Mouse (Mus musculus): ENCODE measurements around the gene Med7. TPM values are rescaled to one million over a fixed set of nuclear protein-coding genes. Genes with fewer than 3 reads are reported as not detected.

The Med7 gene
- 48.3 and 68.5 TPM in 2 replicates for polyA plus RNA-seq (2015; fragmentation: Nextera tagmentation; extraction: Ambion mirVana)

GRCm38 (mm10) chr11:46436760-46437458 lies at the start of gene Med7:
Med7 (plus strand) TSS chr11:46436925.

GRCm38 (mm10) chr11:46389336-46390117 lies 47.2 kb upstream of the Med7 start, which contains the start of gene Itk:
Itk (minus strand) TSS chr11:46389515.

GRCm38 (mm10) chr11:46396167-46396859 lies 40.4 kb upstream of the Med7 start, which contains the start of gene Fam71b:
Fam71b (plus strand) TSS chr11:46396559.

GRCm38 (mm10) chr11:46454453-46455045 lies 17.8 kb downstream of the Med7 start, which contains the start of gene Havcr2:
Havcr2 (plus strand) TSS chr11:46454935.

Other genes starting within 250 kb of the Med7 start
- 0.07 and 0.08 TPM in 2 replicates for gene Fndc9, start 201.4 kb upstream of the Med7 start, polyA plus RNA-seq (2015; fragmentation: Nextera tagmentation; extraction: Ambion mirVana)
- gene Cyfip2, start 124.1 kb upstream of the Med7 start, polyA plus RNA-seq (2015; fragmentation: Nextera tagmentation; extraction: Ambion mirVana): 14.6 and 16.8 TPM in 2 replicates
- 0.19 TPM in 1 of 2 replicates, not detected in the other for gene Itk, start 47.4 kb upstream of the Med7 start, polyA plus RNA-seq (2015; fragmentation: Nextera tagmentation; extraction: Ambion mirVana)
- gene Fam71b, start 40.4 kb upstream of the Med7 start, polyA plus RNA-seq (2015; fragmentation: Nextera tagmentation; extraction: Ambion mirVana): not detected in 2 replicates
- 0.39 and 0.40 TPM in 2 replicates for gene Havcr2, start 18.0 kb downstream of the Med7 start, polyA plus RNA-seq (2015; fragmentation: Nextera tagmentation; extraction: Ambion mirVana)
- gene Gm12169, start 87.3 kb downstream of the Med7 start, polyA plus RNA-seq (2015; fragmentation: Nextera tagmentation; extraction: Ambion mirVana): not detected in 2 replicates
- gene BC053393, start 134.6 kb downstream of the Med7 start, polyA plus RNA-seq (2015; fragmentation: Nextera tagmentation; extraction: Ambion mirVana): 0.09 TPM in 1 of 2 replicates, not detected in the other
- gene Dppa1, start 192.3 kb downstream of the Med7 start, polyA plus RNA-seq (2015; fragmentation: Nextera tagmentation; extraction: Ambion mirVana): not detected in 2 replicates